Mouse (Mus musculus) mature B cell (primary cell): ENCODE data around the gene Fblim1.

Experiments used
- in situ Hi-C: fragments of 300-500 bp; cut with MboI; formaldehyde crosslinking; loops from 2 replicates; pipeline ENCODE4 v1.14.3; 2019

Fblim1 gene

DNA sequence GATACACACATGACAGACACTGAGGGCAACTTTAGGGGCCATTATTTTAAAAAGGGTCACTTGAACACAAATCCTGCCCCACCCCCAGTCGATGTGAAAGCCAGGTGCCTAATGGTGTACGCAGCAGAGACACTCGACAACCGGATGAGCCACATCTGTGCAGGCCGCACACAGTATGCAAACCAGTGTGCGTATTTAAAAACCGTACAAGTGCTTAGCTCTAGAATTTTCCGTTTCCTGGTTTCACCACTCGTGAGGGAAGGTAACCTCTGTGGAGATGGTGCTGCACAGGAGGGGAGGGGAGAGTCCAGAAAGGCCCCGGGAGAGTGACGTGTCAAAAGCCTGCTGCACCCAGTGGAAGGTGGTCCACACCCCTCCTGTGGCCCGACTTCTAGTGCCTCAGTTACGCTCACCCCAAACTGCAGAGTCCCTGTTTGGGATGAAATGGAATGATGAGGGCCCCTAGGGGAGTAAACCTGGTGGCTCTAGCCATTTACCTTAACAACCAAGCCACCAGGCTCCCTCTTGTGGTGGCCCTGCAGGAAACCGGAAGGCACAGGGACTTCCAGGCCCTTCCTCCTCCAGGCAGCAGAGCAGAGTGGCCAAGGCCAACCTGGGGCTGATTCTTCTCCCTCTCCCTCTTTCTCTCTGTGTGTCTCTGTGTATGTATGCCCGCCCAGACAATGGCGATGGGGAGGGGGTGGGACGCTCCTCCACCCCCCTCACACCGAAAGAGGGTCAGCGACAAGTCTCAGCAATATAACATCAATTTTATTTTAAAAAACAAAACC, 19.3 kb upstream of the Fblim1 start:
- in situ Hi-C loops, result no loop called here

DNA sequence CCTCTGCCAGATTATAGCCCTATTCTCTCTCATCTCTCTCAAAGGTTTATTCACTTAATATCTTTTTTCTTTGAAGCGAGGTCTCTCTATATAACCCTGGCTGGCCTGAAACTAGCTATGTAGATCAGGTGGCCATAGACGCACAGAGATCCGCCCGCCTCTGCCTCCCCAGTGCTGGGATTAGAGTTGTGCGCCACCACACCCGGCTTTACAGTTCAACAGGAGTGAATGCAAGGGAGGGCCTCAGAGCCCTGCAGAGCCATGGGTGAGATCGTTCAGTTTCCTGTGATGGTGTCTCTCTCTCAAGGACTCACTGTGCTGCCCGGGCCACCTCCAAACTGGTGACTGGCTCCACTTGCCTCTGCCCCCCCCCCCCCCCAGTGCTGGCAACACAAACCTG, 18.2 kb upstream of the Fblim1 start:
- in situ Hi-C loops, result no loop called here

DNA sequence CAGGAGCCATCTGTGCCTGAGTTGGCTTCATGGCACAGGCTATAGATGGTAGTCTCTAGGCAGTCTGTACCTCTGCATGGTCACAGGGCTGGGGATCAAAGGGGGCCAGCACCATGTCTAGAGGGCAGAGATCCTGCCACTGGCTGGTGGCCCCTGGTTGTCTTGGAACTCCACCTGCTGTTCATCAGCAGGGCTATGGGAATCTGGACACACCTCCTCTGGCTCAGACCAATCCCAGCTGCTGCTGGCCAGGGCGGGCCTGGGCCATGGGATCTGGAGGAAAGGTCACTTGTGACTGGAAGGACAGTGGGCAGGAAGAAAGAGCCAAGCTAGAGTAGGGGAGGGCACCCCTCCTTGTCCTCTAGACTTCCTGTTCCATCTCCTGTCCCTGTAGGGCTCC, 17.8 kb upstream of the Fblim1 start, which contains the start of gene Slc25a34:
Gene Slc25a34, minus strand, starts transcription at position 156 of the 400 bp plus-strand sequence.
- in situ Hi-C loops, result no loop called here

GRCm38 (mm10) chr4:141623037-141623436, 17.1 kb upstream of the Fblim1 start:
- in situ Hi-C loops, result no loop called here

DNA sequence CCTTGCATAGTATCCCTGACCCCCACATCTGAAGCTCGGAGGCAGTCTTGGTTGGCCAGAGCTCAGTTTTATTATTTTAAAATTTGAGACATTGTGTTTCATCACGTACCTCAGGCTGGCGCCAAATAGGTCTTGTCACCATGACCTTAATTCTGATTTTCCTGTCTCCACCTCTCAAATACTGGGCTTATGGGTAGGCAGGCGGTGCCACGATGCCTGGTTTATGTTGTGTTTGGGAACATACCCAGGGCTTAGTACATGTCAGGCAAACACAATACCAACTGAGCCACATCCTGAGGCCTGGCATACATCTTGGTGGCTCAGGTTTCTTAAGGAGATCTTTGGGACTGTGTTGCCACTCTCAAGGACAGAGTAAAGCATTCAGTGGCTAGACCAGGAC, 16.7 kb upstream of the Fblim1 start:
- in situ Hi-C loops, result no loop called here

- in situ Hi-C loops, result no loop called here
Measured at GRCm38 (mm10) chr4:141622091-141622490, 16.2 kb upstream of the Fblim1 start.

GRCm38 (mm10) chr4:141621297-141621696, 15.4 kb upstream of the Fblim1 start:
- in situ Hi-C loops, result no loop called here

GRCm38 (mm10) chr4:141619299-141619883, 13.5 kb upstream of the Fblim1 start:
- in situ Hi-C loops, result no loop called here

DNA sequence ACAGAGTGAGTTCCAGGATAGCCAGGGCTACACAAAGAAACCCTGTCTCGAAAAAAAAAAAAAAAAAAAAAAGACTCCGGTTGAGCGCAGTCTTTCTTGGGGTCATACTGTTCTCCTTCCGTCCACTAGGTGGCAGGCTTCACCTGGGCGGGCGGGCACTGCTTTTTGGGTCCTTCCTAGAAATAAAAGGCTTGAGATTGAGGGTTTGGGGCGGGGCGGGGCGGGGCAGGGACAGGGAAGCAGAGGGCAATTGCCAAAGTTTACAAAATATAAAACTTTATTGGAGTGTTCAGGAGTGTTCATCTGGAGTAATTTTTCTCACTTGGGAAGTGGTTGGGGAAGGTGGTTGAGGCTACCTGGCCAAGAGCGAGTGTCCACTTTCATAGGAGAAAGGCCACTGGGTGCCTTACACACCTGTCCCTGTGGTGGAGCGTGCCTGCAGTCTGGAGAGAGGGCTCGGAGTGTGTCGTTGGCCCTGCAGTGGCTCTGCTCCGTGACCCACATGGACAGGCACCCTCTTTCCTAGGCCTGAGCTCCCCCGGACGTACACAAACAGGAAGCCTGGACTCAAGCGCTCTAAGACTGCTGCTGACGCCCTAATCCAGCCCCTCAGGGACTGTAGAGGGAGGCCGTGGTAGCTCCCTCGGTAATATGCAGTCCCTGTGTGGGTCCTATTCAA, 12.8 kb upstream of the Fblim1 start, which contains the start of gene Tmem82:
Gene Tmem82, minus strand, starts transcription at position 69 of the 679 bp plus-strand sequence.
- in situ Hi-C loops, result no loop called here

DNA sequence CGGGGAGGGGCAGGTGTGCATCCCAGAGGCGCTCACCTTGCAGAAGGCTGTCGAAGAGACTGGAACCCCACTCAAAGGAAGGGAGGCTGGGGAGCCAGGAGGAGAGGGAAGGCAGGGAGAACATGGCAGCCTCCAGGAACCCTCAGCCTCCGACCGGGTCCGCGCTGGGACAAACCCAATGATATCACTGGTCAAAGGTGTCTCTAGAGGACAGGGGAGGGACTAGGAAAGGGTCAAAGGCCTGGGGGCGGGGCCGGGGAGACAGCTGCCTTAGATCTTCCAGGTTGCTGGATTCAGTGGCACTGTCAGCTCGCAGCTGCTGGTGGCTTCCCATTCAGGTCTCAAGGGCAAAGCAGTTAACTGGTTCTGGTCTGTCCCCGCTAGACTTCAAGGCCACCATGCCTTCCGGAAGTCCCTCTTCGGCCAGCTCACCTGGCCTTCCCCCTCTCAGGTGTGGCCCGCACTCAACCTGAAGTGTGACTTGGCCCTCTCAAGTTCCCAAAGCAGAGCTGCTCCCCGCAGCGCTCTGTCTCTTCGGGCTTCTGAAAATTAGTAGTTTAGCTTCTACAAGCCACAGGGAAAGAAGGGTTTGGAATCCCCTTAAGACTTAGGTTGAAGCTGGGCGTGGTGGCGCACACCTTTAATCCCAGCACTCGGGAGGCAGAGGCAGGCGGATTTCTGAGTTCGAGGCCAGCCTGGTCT, 12.1 kb upstream of the Fblim1 start:
- in situ Hi-C loops, result no loop called here

GRCm38 (mm10) chr4:141617299-141617698, 11.4 kb upstream of the Fblim1 start:
- in situ Hi-C loops, result no loop called here

GRCm38 (mm10) chr4:141616811-141617210, 10.9 kb upstream of the Fblim1 start:
- in situ Hi-C loops, result no loop called here

- in situ Hi-C loops, result no loop called here
Measured at GRCm38 (mm10) chr4:141614946-141615345, 9.1 kb upstream of the Fblim1 start.

DNA sequence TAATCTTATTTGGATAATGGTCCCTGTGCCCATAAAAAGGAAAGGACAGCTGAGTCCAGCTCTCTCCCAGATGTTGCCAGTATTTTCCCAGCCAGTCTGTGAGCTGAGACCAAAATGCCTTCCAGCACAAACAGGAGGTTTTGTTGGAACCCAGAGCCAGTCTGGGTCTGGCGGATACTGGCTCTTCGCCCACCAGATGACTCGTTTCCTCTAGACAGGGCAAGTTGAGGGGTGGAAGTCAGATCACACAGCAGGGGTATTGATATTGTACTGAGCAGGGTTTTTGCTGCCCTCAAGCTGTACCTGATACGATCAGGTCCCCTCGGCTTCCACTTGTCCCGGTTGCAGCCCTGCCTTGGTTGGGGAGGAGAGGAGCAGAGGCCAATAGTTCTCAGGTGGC, 3.6 kb upstream of the Fblim1 start:
- in situ Hi-C loops, result no loop called here

- in situ Hi-C loops, result no loop called here
Measured at GRCm38 (mm10) chr4:141605421-141605820, 475 bp downstream of the Fblim1 start.

DNA sequence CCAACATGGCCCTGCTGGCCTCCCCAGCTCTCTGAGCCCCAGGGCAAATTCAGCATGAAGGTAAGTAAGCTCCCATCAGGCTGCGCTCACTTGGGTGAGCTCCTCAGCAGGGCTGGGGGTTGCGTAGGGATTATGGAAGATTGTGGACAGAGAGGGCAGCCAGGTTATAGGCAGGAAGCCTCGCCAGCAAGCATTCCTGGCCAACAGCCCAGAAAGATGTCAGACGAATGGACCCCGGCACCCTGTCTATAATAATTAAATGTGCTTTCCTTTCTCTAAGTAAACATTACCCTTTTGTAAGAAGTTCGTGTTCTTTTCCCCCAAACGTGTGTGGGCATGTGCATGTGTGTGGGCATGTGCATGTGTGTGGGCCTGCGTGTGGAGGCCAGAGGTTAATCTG, 1.4 kb downstream of the Fblim1 start:
- in situ Hi-C loops, result no loop called here

- in situ Hi-C loops, result no loop called here
Measured at GRCm38 (mm10) chr4:141603921-141604320, 2.0 kb downstream of the Fblim1 start.

DNA sequence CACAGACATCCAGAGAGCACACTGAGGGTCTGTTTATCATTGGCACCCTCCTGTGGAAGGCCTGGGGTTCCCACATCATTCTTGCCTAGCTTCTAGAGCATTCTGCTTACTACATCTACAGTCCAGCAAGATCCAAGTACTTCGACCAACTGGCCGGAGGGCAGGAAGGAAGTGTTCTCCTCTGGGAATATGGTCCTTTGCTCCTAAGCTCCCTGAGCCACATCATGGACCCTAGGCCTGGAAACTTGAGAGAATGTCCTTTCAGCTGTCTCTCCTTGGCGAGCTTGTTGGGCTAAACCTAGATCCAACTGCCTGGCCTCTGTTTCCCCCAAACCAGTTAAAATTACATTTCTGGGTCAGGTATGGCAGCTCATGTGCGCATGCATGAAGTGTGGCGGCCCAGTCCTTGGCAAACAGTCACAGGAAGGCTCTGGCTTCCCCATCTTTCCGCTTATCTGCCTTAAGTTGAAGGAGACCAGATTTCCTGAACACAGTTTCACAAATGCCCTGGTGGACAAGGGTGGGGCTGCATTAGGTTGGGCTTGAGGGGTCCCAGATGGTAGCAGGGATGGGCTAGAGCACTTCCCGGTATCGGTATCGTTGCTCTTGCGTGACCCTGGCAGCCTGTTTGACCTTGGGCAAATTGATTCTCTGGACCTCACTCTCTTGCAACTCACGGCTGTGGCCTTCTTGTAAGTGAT, 3.2 kb downstream of the Fblim1 start:
- in situ Hi-C loops, result no loop called here

DNA sequence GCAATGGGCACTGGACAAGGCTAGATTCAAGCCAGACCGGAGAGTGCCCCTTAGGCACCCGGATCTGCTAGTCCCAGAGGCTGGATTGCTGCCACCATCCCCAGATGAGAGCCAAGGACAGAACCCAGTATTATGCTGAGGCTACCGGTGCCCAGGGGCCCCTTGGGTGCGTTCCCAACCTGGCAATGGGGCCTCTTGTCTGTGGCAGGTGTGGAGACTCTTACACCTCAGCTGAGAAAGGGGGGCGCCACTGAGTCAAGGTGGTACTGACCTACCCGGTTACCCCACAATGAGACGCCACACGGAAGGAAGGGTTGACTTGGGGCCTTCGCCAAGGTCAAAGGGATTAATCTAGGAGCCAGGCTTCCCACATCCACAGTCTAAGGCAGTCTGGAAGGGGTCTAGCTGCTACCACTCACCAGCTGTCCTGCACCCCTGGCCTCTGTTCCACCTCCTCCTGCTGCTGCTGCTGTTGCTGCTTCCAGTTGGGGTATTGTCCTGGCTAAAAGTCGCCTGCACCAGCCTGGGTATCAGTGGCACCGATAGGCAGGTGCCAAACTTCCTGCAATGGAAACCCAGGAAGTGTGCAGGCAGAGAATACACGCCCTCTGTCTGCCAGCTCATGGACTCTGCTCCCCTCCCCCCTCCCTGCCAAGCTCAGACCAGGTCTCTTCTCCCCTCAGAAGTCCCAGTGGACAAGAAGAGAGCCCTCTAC, 4.6 kb downstream of the Fblim1 start:
- in situ Hi-C loops, result no loop called here

DNA sequence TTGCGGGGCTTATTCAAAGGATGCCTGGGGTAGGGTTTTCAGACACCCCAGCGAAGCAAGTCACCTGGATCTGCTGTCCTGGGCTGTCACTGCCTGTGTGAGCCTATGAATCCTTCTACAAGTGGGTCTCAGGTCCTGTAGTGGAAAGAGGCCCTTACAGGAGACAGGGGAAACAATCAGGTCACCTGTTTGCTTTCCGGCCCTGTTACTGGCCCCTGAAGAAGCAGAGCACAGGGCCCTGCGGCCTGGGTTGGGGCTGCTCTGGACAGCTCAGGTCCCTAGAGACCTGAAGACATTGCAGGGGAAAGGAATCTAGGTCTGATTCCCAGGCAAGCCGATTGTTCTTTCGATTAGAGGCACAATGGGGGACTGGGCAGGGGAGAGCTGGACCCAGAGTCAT, 5.5 kb downstream of the Fblim1 start:
- in situ Hi-C loops, result no loop called here
